Mouse (Mus musculus): ENCODE data around the gene Olfr448. TPM values are rescaled to one million over a fixed set of nuclear protein-coding genes. Genes with fewer than 3 reads are reported as not detected.

The Olfr448 gene
- polyA plus RNA-seq (2014; fragmentation: Nextera tagmentation; extraction: Ambion mirVana), result not detected in 2 replicates

DNA sequence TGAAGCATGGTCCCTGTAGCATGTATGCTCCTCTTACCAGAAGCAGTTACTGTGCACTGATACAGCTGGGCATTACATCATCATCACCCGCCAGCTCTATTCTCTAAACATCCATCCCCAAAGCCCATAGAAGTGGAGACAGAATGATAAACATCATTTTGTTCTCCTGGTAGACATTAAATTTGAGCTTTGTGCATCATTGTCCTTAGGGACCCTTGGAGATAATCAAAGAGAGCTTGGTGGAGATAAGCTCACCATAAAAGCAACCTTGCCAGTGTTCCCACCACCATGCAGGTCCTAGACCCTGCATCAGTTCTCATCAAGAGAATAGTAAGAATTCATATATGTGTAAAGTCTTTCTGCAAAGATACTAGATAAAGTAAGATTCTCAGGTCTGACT is at the start of gene Olfr448:
Olfr448 (plus strand) TSS at position 301 of the 400 bp plus-strand sequence.
- ATAC-seq (ENCODE audit: insufficient number of reproducible peaks, insufficient read depth, low FRiP score, low read depth), result no peak
- Histone ChIP-seq H3K4me1 (ENCODE audit: control insufficient read depth in 2 of 2, insufficient read depth in 2 of 2, low read length in 2 of 2) (no peaks in the 10 kb centered on the region), H3K9me3 (ENCODE audit: control insufficient read depth, low read length) (no peaks in the 10 kb centered on the region), H3K27ac (replicated peaks in 1 of 2; ENCODE audit: control insufficient read depth in 1 of 2, insufficient read depth in 1 of 2, low read depth in 2 of 2, low read length in 2 of 2) (no peak within 1 kb of the TSS), H3K9ac (ENCODE audit: low read length) (no peak within 1 kb of the TSS), H3K4me3 (ENCODE audit: control insufficient read depth in 1 of 2, insufficient read depth in 1 of 2, low read depth in 1 of 2, low read length in 2 of 2) (no peak within 1 kb of the TSS), H3K4me2 (ENCODE audit: low read length) (no peak within 1 kb of the TSS), H3K27me3 (ENCODE audit: control insufficient read depth, insufficient read depth, low read length) (no peaks in the 10 kb centered on the region), H3K36me3 (ENCODE audit: control insufficient read depth, insufficient read depth, low read length) (no peaks in the 10 kb centered on the region)
- WGBS, result 79% methylated on average over 1 of the region's 1 CpGs

- Histone ChIP-seq H3K9ac (ENCODE audit: low read length) (no peak overlapping the region), H3K4me2 (ENCODE audit: low read length) (no peak overlapping the region), H3K9me3 (ENCODE audit: control insufficient read depth, low read length) (no peaks in the 10 kb centered on the region), H3K4me3 (ENCODE audit: control insufficient read depth in 1 of 2, insufficient read depth in 1 of 2, low read depth in 1 of 2, low read length in 2 of 2) (no peak overlapping the region), H3K27ac (replicated peaks in 1 of 2; ENCODE audit: control insufficient read depth in 1 of 2, insufficient read depth in 1 of 2, low read depth in 2 of 2, low read length in 2 of 2) (no peak overlapping the region), H3K36me3 (ENCODE audit: control insufficient read depth, insufficient read depth, low read length) (no peaks in the 10 kb centered on the region), H3K27me3 (ENCODE audit: control insufficient read depth, insufficient read depth, low read length) (no peaks in the 10 kb centered on the region), H3K4me1 (ENCODE audit: control insufficient read depth in 2 of 2, insufficient read depth in 2 of 2, low read length in 2 of 2) (no peaks in the 10 kb centered on the region)
- no peak for ATAC-seq (ENCODE audit: insufficient number of reproducible peaks, insufficient read depth, low FRiP score, low read depth)
- 10% methylated on average over 4 of the region's 4 CpGs for WGBS
Measured at GRCm38 (mm10) chr6:42860222-42860819, 29.9 kb upstream of the Olfr448 start.

DNA sequence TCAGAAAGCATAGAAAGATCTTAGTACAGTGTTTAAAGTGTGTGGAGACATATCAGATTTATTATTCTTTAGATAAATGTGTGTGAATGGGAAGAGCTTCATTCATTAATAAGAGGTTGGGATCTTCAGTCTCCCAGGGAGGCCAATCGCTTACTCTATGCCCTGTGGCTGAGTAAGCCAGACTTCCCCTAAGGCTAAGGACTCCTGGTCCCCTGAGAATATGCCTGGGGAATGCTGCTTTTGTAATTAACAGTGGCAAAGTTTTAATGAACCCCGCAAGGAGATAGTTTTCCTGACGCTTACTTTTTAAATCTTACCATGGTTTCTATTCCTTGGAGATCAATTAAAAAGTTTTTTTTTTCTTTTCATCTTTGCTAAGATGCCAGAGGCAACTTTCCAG is 20.5 kb upstream of the Olfr448 start:
- no peak overlapping the region for H3K4me3 ChIP-seq (ENCODE audit: control insufficient read depth in 1 of 2, insufficient read depth in 1 of 2, low read depth in 1 of 2, low read length in 2 of 2)
- no peak overlapping the region for H3K27ac ChIP-seq (replicated peaks in 1 of 2; ENCODE audit: control insufficient read depth in 1 of 2, insufficient read depth in 1 of 2, low read depth in 2 of 2, low read length in 2 of 2)
- no peak overlapping the region for H3K9ac ChIP-seq (ENCODE audit: low read length)
- no peaks in the 10 kb centered on the region for H3K4me1 ChIP-seq (ENCODE audit: control insufficient read depth in 2 of 2, insufficient read depth in 2 of 2, low read length in 2 of 2)
- no peak for ATAC-seq (ENCODE audit: insufficient number of reproducible peaks, insufficient read depth, low FRiP score, low read depth)
- no peaks in the 10 kb centered on the region for H3K27me3 ChIP-seq (ENCODE audit: control insufficient read depth, insufficient read depth, low read length)
- no peaks in the 10 kb centered on the region for H3K36me3 ChIP-seq (ENCODE audit: control insufficient read depth, insufficient read depth, low read length)
- H3K9me3 ChIP-seq (ENCODE audit: control insufficient read depth, low read length), result no peaks in the 10 kb centered on the region
- no peak overlapping the region for H3K4me2 ChIP-seq (ENCODE audit: low read length)
- 84% methylated on average over 3 of the region's 3 CpGs for whole genome bisulfite sequencing

DNA sequence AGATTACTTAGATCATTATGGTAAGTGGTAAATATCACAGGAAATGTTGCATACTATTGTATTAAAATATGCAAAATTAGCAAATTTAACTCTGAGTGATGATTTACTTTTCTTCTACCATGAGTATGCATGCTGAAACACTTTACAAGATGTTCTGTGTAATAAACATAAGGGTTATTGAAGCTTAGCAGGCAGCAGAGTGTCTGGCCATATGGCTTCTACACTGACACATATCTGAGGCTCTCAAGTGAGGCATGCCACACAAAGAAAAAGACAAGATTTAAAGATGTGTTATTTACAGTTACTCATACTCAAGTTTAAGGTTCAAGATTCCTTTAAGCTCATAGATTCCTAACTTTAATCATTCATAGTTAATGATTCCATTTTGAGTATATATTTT is 13.9 kb upstream of the Olfr448 start:
- Histone ChIP-seq H3K36me3 (ENCODE audit: control insufficient read depth, insufficient read depth, low read length) (no peaks in the 10 kb centered on the region), H3K4me3 (ENCODE audit: control insufficient read depth in 1 of 2, insufficient read depth in 1 of 2, low read depth in 1 of 2, low read length in 2 of 2) (no peak overlapping the region), H3K27ac (replicated peaks in 1 of 2; ENCODE audit: control insufficient read depth in 1 of 2, insufficient read depth in 1 of 2, low read depth in 2 of 2, low read length in 2 of 2) (no peak overlapping the region), H3K9me3 (ENCODE audit: control insufficient read depth, low read length) (no peaks in the 10 kb centered on the region), H3K27me3 (ENCODE audit: control insufficient read depth, insufficient read depth, low read length) (no peaks in the 10 kb centered on the region), H3K9ac (ENCODE audit: low read length) (no peak overlapping the region), H3K4me1 (ENCODE audit: control insufficient read depth in 2 of 2, insufficient read depth in 2 of 2, low read length in 2 of 2) (no peaks in the 10 kb centered on the region), H3K4me2 (ENCODE audit: low read length) (no peak overlapping the region)
- no peak for ATAC-seq (ENCODE audit: insufficient number of reproducible peaks, insufficient read depth, low FRiP score, low read depth)

GRCm38 (mm10) chr6:42900345-42900744 is 10.1 kb downstream of the Olfr448 start:
- Histone ChIP-seq H3K4me2 (ENCODE audit: low read length) (no peak overlapping the region), H3K9ac (ENCODE audit: low read length) (no peak overlapping the region), H3K4me1 (ENCODE audit: control insufficient read depth in 2 of 2, insufficient read depth in 2 of 2, low read length in 2 of 2) (no peaks in the 10 kb centered on the region), H3K9me3 (ENCODE audit: control insufficient read depth, low read length) (no peaks in the 10 kb centered on the region), H3K36me3 (ENCODE audit: control insufficient read depth, insufficient read depth, low read length) (no peaks in the 10 kb centered on the region), H3K27ac (replicated peaks in 1 of 2; ENCODE audit: control insufficient read depth in 1 of 2, insufficient read depth in 1 of 2, low read depth in 2 of 2, low read length in 2 of 2) (no peak overlapping the region), H3K27me3 (ENCODE audit: control insufficient read depth, insufficient read depth, low read length) (no peaks in the 10 kb centered on the region), H3K4me3 (ENCODE audit: control insufficient read depth in 1 of 2, insufficient read depth in 1 of 2, low read depth in 1 of 2, low read length in 2 of 2) (no peak overlapping the region)
- 4% methylated on average over 1 of the region's 1 CpGs for WGBS
- ATAC-seq (ENCODE audit: insufficient number of reproducible peaks, insufficient read depth, low FRiP score, low read depth), result no peak

GRCm38 (mm10) chr6:42908578-42908977 is 18.3 kb downstream of the Olfr448 start, which contains the start of gene Olfr447:
Gene Olfr447 (plus strand): TSS chr6:42908878.
- H3K36me3 ChIP-seq (ENCODE audit: control insufficient read depth, insufficient read depth, low read length), result no peaks in the 10 kb centered on the region
- no peaks in the 10 kb centered on the region for H3K27me3 ChIP-seq (ENCODE audit: control insufficient read depth, insufficient read depth, low read length)
- no peak for ATAC-seq (ENCODE audit: insufficient number of reproducible peaks, insufficient read depth, low FRiP score, low read depth)
- H3K27ac ChIP-seq (replicated peaks in 1 of 2; ENCODE audit: control insufficient read depth in 1 of 2, insufficient read depth in 1 of 2, low read depth in 2 of 2, low read length in 2 of 2), result no peak within 1 kb of the TSS
- H3K9me3 ChIP-seq (ENCODE audit: control insufficient read depth, low read length), result no peaks in the 10 kb centered on the region
- H3K4me1 ChIP-seq (ENCODE audit: control insufficient read depth in 2 of 2, insufficient read depth in 2 of 2, low read length in 2 of 2), result no peaks in the 10 kb centered on the region
- no peak within 1 kb of the TSS for H3K4me3 ChIP-seq (ENCODE audit: control insufficient read depth in 1 of 2, insufficient read depth in 1 of 2, low read depth in 1 of 2, low read length in 2 of 2)
- H3K4me2 ChIP-seq (ENCODE audit: low read length), result no peak within 1 kb of the TSS
- H3K9ac ChIP-seq (ENCODE audit: low read length), result no peak within 1 kb of the TSS

GRCm38 (mm10) chr6:42921077-42921476 is 30.8 kb downstream of the Olfr448 start, which contains the start of gene Olfr446:
Gene Olfr446 (plus strand): TSS chr6:42921377.
- H3K9me3 ChIP-seq (ENCODE audit: control insufficient read depth, low read length), result no peaks in the 10 kb centered on the region
- no peak within 1 kb of the TSS for H3K9ac ChIP-seq (ENCODE audit: low read length)
- H3K27me3 ChIP-seq (ENCODE audit: control insufficient read depth, insufficient read depth, low read length), result no peaks in the 10 kb centered on the region
- H3K4me1 ChIP-seq (ENCODE audit: control insufficient read depth in 2 of 2, insufficient read depth in 2 of 2, low read length in 2 of 2), result no peaks in the 10 kb centered on the region
- H3K27ac ChIP-seq (replicated peaks in 1 of 2; ENCODE audit: control insufficient read depth in 1 of 2, insufficient read depth in 1 of 2, low read depth in 2 of 2, low read length in 2 of 2), result no peak within 1 kb of the TSS
- no peak within 1 kb of the TSS for H3K4me2 ChIP-seq (ENCODE audit: low read length)
- 63% methylated on average over 2 of the region's 2 CpGs for WGBS
- no peak for ATAC-seq (ENCODE audit: insufficient number of reproducible peaks, insufficient read depth, low FRiP score, low read depth)
- no peaks in the 10 kb centered on the region for H3K36me3 ChIP-seq (ENCODE audit: control insufficient read depth, insufficient read depth, low read length)
- no peak within 1 kb of the TSS for H3K4me3 ChIP-seq (ENCODE audit: control insufficient read depth in 1 of 2, insufficient read depth in 1 of 2, low read depth in 1 of 2, low read length in 2 of 2)

Data from heart, embryonic 14.5 days (tissue).